Mouse (Mus musculus) lung, postnatal 0 days (tissue): ENCODE results near the gene Dnajb13.

Experiments used
- CTCF ChIP-seq: IDR thresholded peaks from 2 replicates; pipeline ENCODE4 v1.5.1; 2016; ENCODE audit warnings: antibody characterized with exemption, mild to moderate bottlenecking
- EP300 ChIP-seq: IDR thresholded peaks from 2 replicates; pipeline ENCODE4 v1.6.1; 2016; ENCODE audit warnings: antibody characterized with exemption, mild to moderate bottlenecking, control low read depth

GRCm38 (mm10) chr7:100497982-100498381 is 16.8 kb downstream of the Dnajb13 start:
- TF ChIP-seq CTCF (no peak), EP300 (no peak)
